Mouse (Mus musculus): Measurements from ENCODE around the gene Mxi1. TPM values are rescaled to one million over a fixed set of nuclear protein-coding genes. Genes with fewer than 3 reads are reported as not detected.

Mxi1 gene
- total RNA-seq (2023), result 10 to 100 TPM; 50.0 to 56.7 TPM

GRCm38 (mm10) chr19:53310348-53310747 is at the start of gene Mxi1:
Mxi1 (plus strand) TSS chr19:53310518.

GRCm38 (mm10) chr19:53371666-53372065 is 61.3 kb downstream of the Mxi1 start, which contains the start of gene Gm10197:
Gm10197 (minus strand) TSS chr19:53371766.

GRCm38 (mm10) chr19:53390495-53391007 is 80.2 kb downstream of the Mxi1 start, which contains the start of gene Smndc1:
Smndc1 (minus strand) TSS chr19:53390578.

Other genes with a start within 250 kb of the Mxi1 start
- 100 to 1,000 TPM; 295 TPM for gene Add3, start 170.1 kb upstream of the Mxi1 start, total RNA-seq (2023)
- not detected for gene Gm10197, start 61.2 kb downstream of the Mxi1 start, total RNA-seq (2023)
- 10 to 100 TPM; 71.6 to 76.0 TPM for gene Smndc1, start 80.1 kb downstream of the Mxi1 start, total RNA-seq (2023)
- gene Dusp5, start 218.6 kb downstream of the Mxi1 start, total RNA-seq (2023), result 100 to 1,000 TPM; 126 to 188 TPM

All from monocyte, adult 59 days (primary cell).